Mouse (Mus musculus) G1E (cell line): ENCODE measurements around the gene Tmem125. TPM values are rescaled to one million over a fixed set of nuclear protein-coding genes. Genes with fewer than 3 reads are reported as not detected.
"Not testable (repeated sequence)": the region's sequence is repeated elsewhere in the genome, so short reads cannot be mapped to it uniquely, and the experiment has no call there.

ENCODE experiments used
- ATAC-seq: 2 replicates; pipeline ENCODE4 v1.8.0; 2016; ENCODE audit warnings: mild to moderate bottlenecking; ENCODE audit not compliant: insufficient number of reproducible peaks, poor library complexity, low FRiP score, severe bottlenecking; ENCODE audit errors: extremely low read depth
- DNase-seq: peaks from one replicate; pipeline ENCODE4 v3.0.0; 2012; ENCODE audit warnings: low spot score
- H3K27me3 ChIP-seq: 2 replicates; pipeline ENCODE4 v1.6.1; 2012; ENCODE audit warnings: mild to moderate bottlenecking, low read length, inconsistent platforms; ENCODE audit not compliant: insufficient read depth
- H3K36me3 ChIP-seq: replicated peaks from 2 replicates; pipeline ENCODE3; 2012; ENCODE audit warnings: mild to moderate bottlenecking, inconsistent platforms
- H3K4me1 ChIP-seq: 2 replicates; pipeline ENCODE4 v1.6.1; 2012; ENCODE audit warnings: low read depth, low read length, inconsistent platforms, mixed read lengths; ENCODE audit not compliant: insufficient read depth
- H3K4me3 ChIP-seq: 2 replicates; pipeline ENCODE4 v1.5.1; 2012; ENCODE audit warnings: low read depth, mild to moderate bottlenecking, inconsistent platforms, low read length, moderate library complexity, mixed read lengths
- H3K9me3 ChIP-seq: replicated peaks from 2 replicates; pipeline ENCODE4 v1.6.1; 2012; ENCODE audit warnings: inconsistent platforms
- CTCF ChIP-seq: IDR thresholded peaks from 2 replicates; pipeline ENCODE4 v1.5.1; 2012; ENCODE audit warnings: low read depth, low read length, inconsistent platforms, mixed read lengths
- GATA1 ChIP-seq: IDR thresholded peaks from 2 replicates; pipeline ENCODE4 v1.6.1; 2012; ENCODE audit warnings: borderline replicate concordance, low read length, inconsistent platforms, mixed read lengths
- GATA2 ChIP-seq: IDR thresholded peaks from 2 replicates; pipeline ENCODE4 v1.6.1; 2012; ENCODE audit warnings: low read depth, low read length, inconsistent platforms, borderline replicate concordance
- POLR2AphosphoS5 ChIP-seq: IDR thresholded peaks from 2 replicates; pipeline ENCODE4 v1.6.1; 2012; ENCODE audit warnings: low read depth, low read length, inconsistent platforms; ENCODE audit not compliant: insufficient replicate concordance
- TAL1 ChIP-seq: conservative IDR thresholded peaks from 2 replicates; pipeline ENCODE4 v1.6.1; 2012; ENCODE audit warnings: low read depth, low read length, inconsistent platforms, mixed read lengths
- polyA plus RNA-seq: library from polyadenylated mRNA; stranded (reverse); fragments of >175 nt; gene quantifications from 2 replicates; pipeline ENCODE4 v1.2.3, GENCODE M21; 2012
- total RNA-seq, 2 experiments: library from RNA; stranded (forward) in 1 of 2; stranded (reverse) in 1 of 2; fragments of 200-1000 nt in 1 of 2; fragments of >200 nt in 1 of 2; fragmentation: Nextera tagmentation in 1 of 2; gene quantifications; 2 replicates each; pipeline ENCODE4 v1.2.3; 2014 to 2017

Gene Tmem125
- total and polyA plus RNA-seq, 3 experiments: 0.22 TPM; not detected in 2

DNA sequence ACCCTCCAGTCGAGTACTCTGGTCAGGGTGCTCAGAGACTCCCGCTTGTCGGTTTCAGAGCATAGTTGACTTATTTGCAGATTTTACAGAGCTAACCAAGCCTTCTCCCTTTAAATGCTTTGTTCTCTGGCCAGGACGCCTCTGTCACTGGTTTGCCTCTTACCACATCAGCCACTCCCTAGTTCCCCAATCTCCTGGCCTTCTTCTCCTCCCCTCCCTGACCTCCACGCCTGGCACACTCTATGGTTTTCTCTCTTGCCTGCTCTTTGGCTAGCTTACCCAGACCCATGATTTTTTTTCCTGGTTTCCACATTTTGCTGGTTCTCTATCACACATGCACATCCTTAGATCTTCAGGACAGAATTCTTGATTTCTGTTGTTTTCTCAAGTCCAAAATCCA lies 25.6 kb downstream of the Tmem125 start:
- Histone ChIP-seq H3K36me3 (no peaks in the 10 kb centered on the region), H3K9me3 (no peaks in the 10 kb centered on the region), H3K27me3 (peaks cover 30% of the 10 kb centered on the region), H3K4me3 (no peak overlapping the region), H3K4me1 (peaks cover 6% of the 10 kb centered on the region; the same call in 1 of the 2 replicates)
- ATAC-seq: no peak
- no peak for DNase-seq
- TF ChIP-seq POLR2AphosphoS5: no peak
- no peak for TF ChIP-seq TAL1
- TF ChIP-seq GATA1: no peak
- no peak for TF ChIP-seq GATA2
- no peak for TF ChIP-seq CTCF

GRCm38 (mm10) chr4:118517497-118518146 lies 26.2 kb downstream of the Tmem125 start:
- no peak for DNase-seq
- H3K4me3 ChIP-seq: no peak overlapping the region
- TF ChIP-seq TAL1 (no peak), GATA2 (no peak), GATA1 (no peak), POLR2AphosphoS5 (no peak), CTCF (no peak)
- ATAC-seq: no peak
- no peaks in the 10 kb centered on the region for H3K9me3 ChIP-seq
- peaks cover 30% of the 10 kb centered on the region for H3K27me3 ChIP-seq
- H3K36me3 ChIP-seq: no peaks in the 10 kb centered on the region
- peaks cover 6% of the 10 kb centered on the region; the same call in 1 of the 2 replicates for H3K4me1 ChIP-seq

DNA sequence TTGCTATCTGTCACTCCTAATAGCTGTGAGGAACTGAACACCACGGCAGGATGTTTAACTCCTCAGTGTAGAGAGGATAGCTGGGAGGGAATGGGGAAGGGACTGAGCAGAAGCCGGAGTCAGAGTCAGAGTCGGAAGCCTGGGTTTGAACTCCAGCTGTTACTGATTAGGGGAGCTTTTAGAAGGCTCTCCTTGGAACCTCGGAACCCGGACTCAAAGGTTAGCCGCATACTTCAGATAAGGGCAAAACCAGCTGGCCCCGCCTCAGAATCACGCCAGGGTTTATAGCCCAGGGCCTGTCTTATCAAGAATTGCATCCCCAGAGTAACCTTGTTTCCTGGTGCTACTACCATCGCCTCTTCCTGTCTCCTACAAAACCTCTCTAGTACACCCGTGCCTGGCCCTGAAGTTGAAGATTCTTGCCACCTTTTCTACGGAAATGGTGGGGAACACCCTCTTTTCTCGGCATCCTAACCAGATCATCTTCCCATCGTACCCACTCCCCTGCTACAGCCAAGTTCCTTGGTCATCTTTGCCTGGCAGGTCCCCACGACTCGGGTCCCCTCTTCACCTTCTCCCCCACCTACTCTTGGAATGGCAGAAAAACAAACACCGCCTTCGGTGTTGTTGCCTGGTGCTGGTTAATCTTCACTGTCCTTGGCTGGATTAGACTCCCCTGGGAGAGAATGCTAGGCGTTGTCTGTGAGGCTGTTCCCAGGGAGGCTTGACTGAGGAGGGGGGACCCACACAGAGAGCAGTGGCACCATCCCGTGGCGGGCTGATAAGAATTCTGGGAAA lies 26.9 kb downstream of the Tmem125 start:
- Histone ChIP-seq H3K4me3 (no peak overlapping the region), H3K27me3 (peaks cover 27% of the 10 kb centered on the region), H3K4me1 (peaks cover 6% of the 10 kb centered on the region; the same call in 1 of the 2 replicates), H3K36me3 (no peaks in the 10 kb centered on the region), H3K9me3 (no peaks in the 10 kb centered on the region)
- DNase-seq: no peak
- ATAC-seq: no peak
- no peak for TF ChIP-seq GATA2
- TF ChIP-seq GATA1: no peak
- no peak for TF ChIP-seq CTCF
- TF ChIP-seq TAL1: no peak

DNA sequence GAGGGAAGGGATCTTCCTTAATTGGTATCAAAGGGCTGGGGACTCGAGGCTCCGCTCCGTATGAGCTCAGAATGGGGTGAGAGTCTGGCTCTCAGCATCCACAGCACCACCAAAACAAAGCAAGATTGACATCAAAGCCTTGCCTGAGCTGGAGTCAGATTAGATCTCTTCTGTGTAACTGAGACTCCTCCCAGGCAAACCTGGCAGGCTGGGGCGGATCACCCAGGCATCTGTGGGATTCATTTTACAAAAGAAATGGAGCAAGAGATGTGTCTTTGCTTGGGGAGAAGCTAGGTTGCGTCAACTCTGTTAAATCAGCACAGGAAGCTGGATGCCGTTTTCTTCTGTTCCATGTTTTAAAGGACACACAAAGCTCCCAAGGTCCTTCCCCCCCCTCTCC lies 34.8 kb downstream of the Tmem125 start:
- no peaks in the 10 kb centered on the region for H3K9me3 ChIP-seq
- no peak overlapping the region for H3K4me3 ChIP-seq
- H3K27me3 ChIP-seq: no peaks in the 10 kb centered on the region; the same call in 1 of the 2 replicates
- ATAC-seq (no peak), DNase-seq (no peak)
- H3K36me3 ChIP-seq: no peaks in the 10 kb centered on the region
- TF ChIP-seq TAL1 (no peak), GATA2 (no peak), CTCF (no peak), POLR2AphosphoS5 (no peak), GATA1 (no peak)
- H3K4me1 ChIP-seq: no peaks in the 10 kb centered on the region

DNA sequence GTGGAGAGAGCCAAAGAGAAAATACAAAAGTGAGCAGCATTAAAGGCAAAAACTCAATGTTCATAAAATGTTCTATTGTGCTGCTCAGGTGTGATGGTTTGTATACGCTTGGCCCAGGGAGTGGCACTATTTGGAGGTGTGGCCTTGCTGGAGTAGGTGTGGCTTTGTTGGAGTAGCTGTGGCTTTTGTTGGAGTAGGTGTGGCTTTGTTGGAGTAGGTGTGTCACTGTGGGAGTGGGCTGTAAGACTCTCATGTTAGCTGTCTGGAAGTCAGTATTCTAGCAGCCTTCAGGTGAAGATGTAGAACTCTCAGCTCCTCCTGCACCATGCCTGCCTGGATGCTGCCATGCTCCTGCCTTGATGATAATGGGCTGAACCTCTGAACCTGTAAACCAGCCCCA lies 36.7 kb downstream of the Tmem125 start:
- not testable (repeated sequence) for H3K27me3 ChIP-seq

GRCm38 (mm10) chr4:118505551-118505950 lies 38.3 kb downstream of the Tmem125 start:
- H3K4me1 ChIP-seq: no peaks in the 10 kb centered on the region
- H3K36me3 ChIP-seq: no peaks in the 10 kb centered on the region
- no peaks in the 10 kb centered on the region for H3K9me3 ChIP-seq
- no peak for DNase-seq
- H3K27me3 ChIP-seq: peaks cover 10% of the 10 kb centered on the region
- TF ChIP-seq TAL1 (no peak), GATA1 (no peak), POLR2AphosphoS5 (no peak), CTCF (no peak), GATA2 (no peak)
- H3K4me3 ChIP-seq: no peak overlapping the region
- no peak for ATAC-seq

More for the DNA sequence above, 36.7 kb downstream of the Tmem125 start:
- H3K36me3 ChIP-seq, DNase-seq, H3K9me3 ChIP-seq, H3K4me1 ChIP-seq, ATAC-seq, H3K4me3 ChIP-seq: not testable (repeated sequence)
